Mouse (Mus musculus): ENCODE results near the gene Fem1a.

GRCm38 (mm10) chr17:56217670-56218069 lies 38.9 kb upstream of the Fem1a start:
- TF ChIP-seq POLR2A (IDR thresholded peaks at IDR 0.05; ENCODE audit: borderline replicate concordance, insufficient read depth, low read length), result no peak
- no peak for TF ChIP-seq CTCF (IDR thresholded peaks at IDR 0.05; ENCODE audit: borderline replicate concordance, insufficient read depth, low read depth, low read length)
